Mouse (Mus musculus): ENCODE data around the gene Mid1.

DNA sequence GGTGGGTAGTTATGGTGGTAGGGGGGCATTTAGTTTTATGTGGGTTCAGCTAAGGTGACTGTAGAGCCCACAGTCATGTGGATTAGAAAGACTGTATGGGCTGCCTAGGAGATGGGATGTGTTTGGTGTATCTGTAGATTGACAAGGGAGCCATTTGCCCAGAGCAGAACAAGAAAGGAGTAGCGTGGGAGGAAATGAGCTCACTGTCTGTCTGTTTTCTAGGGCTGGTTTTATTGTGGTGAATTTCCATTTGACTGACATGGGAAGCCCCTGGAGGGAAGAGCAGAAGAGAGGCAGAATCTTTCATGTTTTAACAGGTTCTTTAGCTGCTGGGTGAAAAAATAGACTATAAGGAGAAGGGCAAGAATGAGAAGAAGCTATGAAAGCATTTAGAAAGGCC lies 238.4 kb downstream of the Mid1 start:
- TF ChIP-seq GATA1 (IDR thresholded peaks at IDR 0.05; ENCODE audit: borderline replicate concordance, low read length), result no peak
- TF ChIP-seq FLI1 (IDR thresholded peaks at IDR 0.05; ENCODE audit: low read length), result no peak
